9 mouse cellular contexts compared by ENCODE assay signal in the genomic region with DNA sequence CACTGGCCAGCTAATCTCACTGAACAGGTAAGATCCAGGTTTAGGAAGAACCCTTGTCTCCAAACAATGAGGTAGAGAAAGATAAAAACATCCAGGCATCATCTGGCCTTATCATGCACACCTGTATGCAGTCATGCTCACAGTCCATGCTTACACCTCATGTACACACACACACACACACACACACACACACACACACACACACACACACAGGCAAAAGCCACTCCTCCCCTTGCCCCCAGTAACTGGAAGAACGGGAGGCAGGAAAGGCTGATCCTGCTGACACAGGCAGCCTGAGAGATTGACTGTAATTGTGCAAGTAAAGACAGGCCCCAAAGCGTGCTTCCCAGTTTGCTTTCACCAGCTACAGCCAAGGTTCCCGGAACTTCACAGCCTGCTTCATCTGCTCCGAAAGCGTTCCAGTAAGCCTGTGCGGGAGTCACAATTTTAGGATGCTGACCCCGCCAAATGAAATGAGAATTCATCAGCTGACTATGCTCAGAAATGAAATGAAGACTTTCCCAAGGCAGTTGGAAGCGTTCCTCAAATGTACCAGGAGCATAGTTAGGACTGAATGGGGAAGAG. TPM values are rescaled to one million over a fixed set of nuclear protein-coding genes. Genes with fewer than 3 reads are reported as not detected.
DNase-seq lines count a peak whose midpoint lies in the region; ATAC-seq and TF ChIP-seq lines count a peak whose summit lies in the region.
"Had no signal": no experiment of that assay in that cellular context is flagged by ENCODE, and none has a peak within 500 bp of the region (broad histone marks: within the 10 kb centered on the region; RNA-seq: fewer than 3 reads in every experiment).

No protein-coding gene starts in this region.

- peak; percentile 9 to 18 for DNase-seq in cerebellum, postnatal 14 days
- DNase-seq in cerebellum, adult 2 months, result no peak
- DNase-seq in layer of hippocampus, adult 9-11 months, result peak; percentile 9
- DNase-seq in layer of hippocampus, adult 9-10 months (ENCODE audit: low spot score), result no peak
- no peak for DNase-seq in adipocyte (ENCODE audit: low spot score)
- DNase-seq: thymus, postnatal 25 days had no signal

- H3K27me3 ChIP-seq in cerebellum, adult 2 months (ENCODE audit: control insufficient read depth, insufficient read depth, low read length), result no peaks in the 10 kb centered on the region
- H3K27me3 ChIP-seq in limb, embryonic 12.5 days, result no peaks in the 10 kb centered on the region
- no peaks in the 10 kb centered on the region for H3K27me3 ChIP-seq in midbrain, embryonic 13.5 days

- 0 out of 2 replicates have a peak overlapping the region, but pooled peaks have one; percentile 8 for H3K9ac ChIP-seq in limb, embryonic 12.5 days (replicated peaks)
- H3K9ac ChIP-seq in midbrain, embryonic 13.5 days (replicated peaks), result no peak overlapping the region

- WGBS in cerebellum, adult 2 months, result 34% methylated on average over 8 of the region's 8 CpGs
- WGBS in limb, embryonic 12.5 days, result 66% methylated on average over 8 of the region's 8 CpGs
- 76% methylated on average over 8 of the region's 8 CpGs for WGBS in midbrain, embryonic 13.5 days

- H3K27ac ChIP-seq in cerebellum, adult 2 months (ENCODE audit: insufficient read depth, low read length), result no peak overlapping the region
- peak overlapping the region; percentile 66 for H3K27ac ChIP-seq in embryonic fibroblast, embryonic 13.5 days (ENCODE audit: insufficient read depth, low read length)
- H3K27ac ChIP-seq in limb, embryonic 12.5 days, result peak overlapping the region; percentile 56
- no peak overlapping the region for H3K27ac ChIP-seq in midbrain, embryonic 13.5 days

- H3K9me3 ChIP-seq in limb, embryonic 12.5 days, result no peaks in the 10 kb centered on the region
- no peaks in the 10 kb centered on the region for H3K9me3 ChIP-seq in midbrain, embryonic 13.5 days

- H3K4me1 ChIP-seq in cerebellum, adult 2 months (ENCODE audit: control insufficient read depth, insufficient read depth, low read length), result no peaks in the 10 kb centered on the region
- H3K4me1 ChIP-seq in embryonic fibroblast, embryonic 13.5 days (ENCODE audit: control insufficient read depth, insufficient read depth, low read length), result peaks cover 36% of the 10 kb centered on the region
- peaks cover 15% of the 10 kb centered on the region for H3K4me1 ChIP-seq in limb, embryonic 12.5 days (replicated peaks)
- H3K4me1 ChIP-seq in midbrain, embryonic 13.5 days (replicated peaks), result 0 out of 2 replicates have a peak, but pooled peaks cover 4% of the 10 kb centered on the region

- no peaks in the 10 kb centered on the region for H3K36me3 ChIP-seq in limb, embryonic 12.5 days
- no peaks in the 10 kb centered on the region for H3K36me3 ChIP-seq in midbrain, embryonic 13.5 days

- TF ChIP-seq POLR2A in cerebellum, adult 2 months (IDR thresholded peaks at IDR 0.05; ENCODE audit: borderline replicate concordance, insufficient read depth, low read length), result no peak
- no peak for TF ChIP-seq POLR2A in embryonic fibroblast, embryonic 13.5 days (IDR thresholded peaks at IDR 0.05; ENCODE audit: low read depth, low read length)

- no peak overlapping the region for H3K4me2 ChIP-seq in limb, embryonic 12.5 days
- no peak overlapping the region for H3K4me2 ChIP-seq in midbrain, embryonic 13.5 days (replicated peaks)

- no peak for ATAC-seq in limb, embryonic 12.5 days (ENCODE audit: insufficient number of reproducible peaks, insufficient read depth, low FRiP score, low TSS enrichment, low read depth)
- no peak for ATAC-seq in midbrain, embryonic 13.5 days

- H3K4me3 ChIP-seq in cerebellum, adult 2 months (replicated peaks; ENCODE audit: insufficient read depth, low read depth, low read length), result no peak overlapping the region
- no peak overlapping the region for H3K4me3 ChIP-seq in embryonic fibroblast, embryonic 13.5 days (ENCODE audit: insufficient read depth, low read length)
- no peak overlapping the region for H3K4me3 ChIP-seq in limb, embryonic 12.5 days (replicated peaks)
- no peak overlapping the region for H3K4me3 ChIP-seq in midbrain, embryonic 13.5 days (replicated peaks)

- no peak for TF ChIP-seq CTCF in cerebellum, adult 2 months (IDR thresholded peaks at IDR 0.05; ENCODE audit: borderline replicate concordance, insufficient read depth, low read depth, low read length)
- no peak for TF ChIP-seq CTCF in embryonic fibroblast, embryonic 13.5 days (IDR thresholded peaks at IDR 0.05; ENCODE audit: borderline replicate concordance, insufficient read depth, low read length)

RNA-seq across cellular contexts. Expression of gene Cd44, which starts 19.4 kb away (rescaled TPM):
- 4.1 and 4.5 TPM in 2 replicates for polyA plus RNA-seq in cerebellum, adult 2 months (2012; rRNA removed)
- polyA plus RNA-seq in embryonic fibroblast, embryonic 13.5 days (2011; ENCODE audit: insufficient read length, low read depth, missing spikeins), result 255 and 594 TPM in 2 replicates
- polyA plus RNA-seq in limb, embryonic 12.5 days (2016; fragmentation: Nextera tagmentation; extraction: Ambion mirVana), result 2.9 and 3.3 TPM in 2 replicates
- 1.5 and 2.1 TPM in 2 replicates for polyA plus RNA-seq in midbrain, embryonic 13.5 days (2015; fragmentation: Nextera tagmentation; extraction: Ambion mirVana)

Comparison
In these comparisons a context has a peak if more than half of its experiments do, and no peak if none do; other contexts are left out.
1. DNase-seq: peak in cerebellum, postnatal 14 days (2 of 2) and layer of hippocampus, adult 9-11 months (single experiment); none in cerebellum, adult 2 months (0 of 2), layer of hippocampus, adult 9-10 months (single experiment) and adipocyte (single experiment).
2. H3K27ac ChIP-seq: peak in embryonic fibroblast, embryonic 13.5 days (single experiment) and limb, embryonic 12.5 days (single experiment); none in cerebellum, adult 2 months (single experiment) and midbrain, embryonic 13.5 days (single experiment).
3. RNA of gene Cd44, which starts 19.4 kb away (polyA plus RNA-seq): 255 to 594 TPM in embryonic fibroblast, embryonic 13.5 days; 4.1 to 4.5 TPM in cerebellum, adult 2 months, 2.9 to 3.3 TPM in limb, embryonic 12.5 days and 1.5 to 2.1 TPM in midbrain, embryonic 13.5 days; every median in the first group is over 10 times any median in the second.